Mouse (Mus musculus) ES-E14 (cell line): ENCODE results near the gene Abtb1. TPM values are rescaled to one million over a fixed set of nuclear protein-coding genes. Genes with fewer than 3 reads are reported as not detected.
A peak's percentile ranks its signal among the peaks of the same experiment; 100 is the strongest.

Experiments used
- DNase-seq: peaks from one replicate; pipeline ENCODE4 v3.0.0-alpha.2; 2013; ENCODE audit warnings: low read depth, low spot score
- H3K27ac ChIP-seq: 2 replicates; pipeline ENCODE4 v1.5.1; 2012; ENCODE audit warnings: low read depth, mild to moderate bottlenecking, low read length, moderate library complexity, mixed read lengths; ENCODE audit not compliant: poor library complexity, insufficient read depth, severe bottlenecking
- H3K36me3 ChIP-seq: 2 replicates; pipeline ENCODE4 v1.6.1; 2012; ENCODE audit warnings: mild to moderate bottlenecking, low read length, moderate library complexity, mixed read lengths; ENCODE audit not compliant: control insufficient read depth, poor library complexity, insufficient read depth, severe bottlenecking
- H3K4me1 ChIP-seq, 2 experiments: fragments of 150-350 bp in 1 of 2; sonication (generic) in 1 of 2; 2 replicates each; pipeline ENCODE4 v1.6.1; 2012; ENCODE audit warnings: low read length in 2 of 2, mild to moderate bottlenecking in 1 of 2, mixed read lengths in 1 of 2; ENCODE audit not compliant: control insufficient read depth in 2 of 2, insufficient read depth in 2 of 2, poor library complexity in 1 of 2
- H3K4me3 ChIP-seq, 2 experiments: fragments of 150-350 bp in 1 of 2; sonication (generic) in 1 of 2; 2 replicates each; pipeline ENCODE4 v1.5.1; 2012; ENCODE audit warnings: low read length in 2 of 2, low read depth in 1 of 2, mild to moderate bottlenecking in 1 of 2, mixed read lengths in 1 of 2; ENCODE audit not compliant: insufficient read depth in 1 of 2, poor library complexity in 1 of 2, severe bottlenecking in 1 of 2
- H3K9ac ChIP-seq: 2 replicates; pipeline ENCODE4 v1.6.1; 2012; ENCODE audit warnings: low read depth, mild to moderate bottlenecking, low read length, mixed read lengths; ENCODE audit not compliant: poor library complexity, insufficient read depth, severe bottlenecking
- H3K9me3 ChIP-seq: fragments of 150-350 bp; sonication (generic); 2 replicates; pipeline ENCODE4 v1.6.1; 2012; ENCODE audit warnings: low read depth, mild to moderate bottlenecking, low read length; ENCODE audit not compliant: control insufficient read depth, insufficient read depth
- CHD2 ChIP-seq: IDR thresholded peaks from 2 replicates; pipeline ENCODE4 v1.6.1; 2014; ENCODE audit warnings: mild to moderate bottlenecking, low read depth, low read length, inconsistent platforms
- HCFC1 ChIP-seq: IDR thresholded peaks from 2 replicates; pipeline ENCODE4 v1.6.1; 2012; ENCODE audit warnings: low read length, inconsistent platforms, borderline replicate concordance; ENCODE audit not compliant: insufficient read depth
- MAFK ChIP-seq: IDR thresholded peaks from 2 replicates; pipeline ENCODE4 v1.6.1; 2014; ENCODE audit warnings: mild to moderate bottlenecking, low read depth, low read length, inconsistent platforms; ENCODE audit not compliant: insufficient read depth
- ZC3H11A ChIP-seq: IDR thresholded peaks from 2 replicates; pipeline ENCODE4 v1.6.1; 2012; ENCODE audit warnings: low read depth, mild to moderate bottlenecking, inconsistent platforms, low read length, borderline replicate concordance
- ZNF384 ChIP-seq: IDR thresholded peaks from 2 replicates; pipeline ENCODE4 v1.6.1; 2012; ENCODE audit warnings: low read depth, low read length, inconsistent platforms
- in situ Hi-C, 2 experiments: fragments of 600-800 bp; cut with MboI; formaldehyde crosslinking; loops; one replicate each; pipeline ENCODE4 v1.15.1; 2025; ENCODE audit warnings: low sequenced_read_pairs in 2 of 2, inconsistent platforms in 1 of 2; ENCODE audit not compliant: unreplicated experiment in 2 of 2
- total RNA-seq: library from RNA; depleted of rRNA; stranded (reverse); fragments of 300-350 nt; gene quantifications from 2 replicates; pipeline ENCODE4 v1.2.3, GENCODE M21; 2012

The Abtb1 gene
- total RNA-seq, 1 experiment: 33.0 TPM

- H3K4me3 ChIP-seq: no peak overlapping the region
- no peaks in the 10 kb centered on the region for H3K36me3 ChIP-seq
- no peak for DNase-seq
- in situ Hi-C loops: no loop called here
- TF ChIP-seq HCFC1 (no peak), CHD2 (no peak), ZNF384 (no peak), MAFK (no peak), ZC3H11A (no peak)
- H3K27ac ChIP-seq: no peak overlapping the region
- no peaks in the 10 kb centered on the region for H3K9me3 ChIP-seq
- peaks cover 0 to 3% of the 10 kb centered on the region in 2 experiments; a peak in 1 of 4 replicates for H3K4me1 ChIP-seq
- H3K9ac ChIP-seq: no peak overlapping the region
Measured at GRCm38 (mm10) chr6:88871546-88871945, 29.8 kb upstream of the Abtb1 start.

DNA sequence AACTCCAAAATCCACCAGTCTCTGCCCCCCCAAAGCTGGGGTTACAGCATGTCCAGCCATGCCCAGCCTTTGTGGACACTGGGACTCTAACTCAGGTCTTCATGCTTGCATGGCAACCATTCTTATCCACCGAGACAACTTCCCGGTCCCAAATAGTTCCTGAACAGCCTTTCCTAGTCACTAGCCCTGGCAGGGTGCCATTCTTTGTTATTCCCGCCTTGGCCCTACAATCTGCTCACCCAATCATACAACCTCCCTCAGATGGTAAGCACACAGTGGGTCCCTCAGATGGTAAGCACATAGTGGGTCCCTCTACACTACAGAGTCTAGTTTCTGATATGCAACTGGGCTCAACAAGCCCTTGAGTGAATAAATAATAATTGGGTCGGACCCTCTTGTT, 28.8 kb upstream of the Abtb1 start:
- Histone ChIP-seq H3K9me3 (no peaks in the 10 kb centered on the region), H3K36me3 (no peaks in the 10 kb centered on the region), H3K27ac (no peak overlapping the region), H3K4me1 (peaks cover 0 to 3% of the 10 kb centered on the region in 2 experiments; a peak in 1 of 4 replicates), H3K9ac (no peak overlapping the region), H3K4me3 (no peak overlapping the region)
- in situ Hi-C loops: no loop called here
- no peak for TF ChIP-seq CHD2
- no peak for TF ChIP-seq HCFC1
- TF ChIP-seq ZNF384: no peak
- TF ChIP-seq MAFK: no peak
- TF ChIP-seq ZC3H11A: no peak
- DNase-seq: no peak

- no peak for TF ChIP-seq ZC3H11A
- no peak for TF ChIP-seq CHD2
- TF ChIP-seq MAFK: no peak
- TF ChIP-seq HCFC1: no peak
- no peak for TF ChIP-seq ZNF384
- in situ Hi-C loops: no loop called here
Measured at GRCm38 (mm10) chr6:88869459-88869858, 27.7 kb upstream of the Abtb1 start.

DNA sequence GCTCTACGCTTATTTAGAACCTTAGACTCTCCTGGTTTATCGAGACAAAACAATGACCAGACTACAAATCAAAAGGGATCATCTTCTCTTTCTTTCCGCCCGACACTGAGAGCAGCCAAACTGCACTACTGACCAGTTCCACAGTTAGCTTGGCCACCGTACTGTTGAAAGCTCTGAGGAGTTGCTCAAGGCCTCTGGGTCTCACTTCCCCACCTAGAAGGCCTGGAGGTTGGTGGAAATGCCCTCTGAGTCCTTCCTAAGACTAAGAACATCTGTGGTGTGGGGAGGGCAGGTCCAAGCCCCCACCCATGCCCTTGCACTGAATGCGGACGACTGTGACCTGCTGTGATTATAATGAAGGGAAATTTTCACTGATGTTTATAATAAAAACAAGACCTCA, 23.9 kb upstream of the Abtb1 start:
- TF ChIP-seq CHD2 (no peak), ZC3H11A (no peak), MAFK (no peak), HCFC1 (no peak), ZNF384 (no peak)
- H3K9ac ChIP-seq: no peak overlapping the region
- H3K4me1 ChIP-seq: no peaks in the 10 kb centered on the region
- no peaks in the 10 kb centered on the region for H3K36me3 ChIP-seq
- in situ Hi-C loops: no loop called here
- no peak for DNase-seq
- H3K27ac ChIP-seq: no peak overlapping the region
- H3K9me3 ChIP-seq: no peaks in the 10 kb centered on the region
- H3K4me3 ChIP-seq: no peak overlapping the region

More at GRCm38 (mm10) chr6:88869459-88869858, 27.7 kb upstream of the Abtb1 start:
- Histone ChIP-seq H3K4me3 (no peak overlapping the region), H3K9me3 (no peaks in the 10 kb centered on the region), H3K4me1 (peaks cover 0 to 3% of the 10 kb centered on the region in 2 experiments; a peak in 1 of 4 replicates), H3K9ac (no peak overlapping the region), H3K27ac (no peak overlapping the region), H3K36me3 (no peaks in the 10 kb centered on the region)
- DNase-seq: no peak

- in situ Hi-C loops: no loop called here
- Histone ChIP-seq H3K9ac (no peak overlapping the region), H3K36me3 (no peaks in the 10 kb centered on the region), H3K27ac (no peak overlapping the region), H3K9me3 (no peaks in the 10 kb centered on the region), H3K4me3 (no peak overlapping the region), H3K4me1 (no peaks in the 10 kb centered on the region)
- peak; percentile 83 for DNase-seq
- TF ChIP-seq MAFK: peak; percentile 75; the same call in 1 of the 2 replicates
- TF ChIP-seq ZNF384: peak; percentile 14; the same call in 1 of the 2 replicates
- no peak; the same call in 1 of the 2 replicates for TF ChIP-seq HCFC1
- TF ChIP-seq CHD2: no peak
- TF ChIP-seq ZC3H11A: peak; percentile 49
Measured at GRCm38 (mm10) chr6:88860914-88861313, 19.1 kb upstream of the Abtb1 start.
